Mouse (Mus musculus) stomach, embryonic 16.5 days (tissue): ENCODE measurements around the gene Blmh. TPM values are rescaled to one million over a fixed set of nuclear protein-coding genes. Genes with fewer than 3 reads are reported as not detected.
"Not testable (repeated sequence)": the region's sequence is repeated elsewhere in the genome, so short reads cannot be mapped to it uniquely, and the experiment has no call there.

ENCODE experiments used
- ATAC-seq: fragments of 200-750 bp; cut with Nextera tagmentation; 2 replicates; pipeline ENCODE4 v1.8.0; 2017; ENCODE audit warnings: moderate number of reproducible peaks, moderate TSS enrichment; ENCODE audit not compliant: insufficient read depth, low FRiP score
- H3K27ac ChIP-seq: fragments of 300-500 bp; sonication (generic); 2 replicates; pipeline ENCODE4 v1.5.1; 2014; ENCODE audit warnings: low read length
- H3K27me3 ChIP-seq: fragments of 300-500 bp; sonication (generic); 2 replicates; pipeline ENCODE4 v1.6.1; 2014; ENCODE audit warnings: low read length, control low read depth, mixed read lengths; ENCODE audit not compliant: control insufficient read depth, insufficient read depth
- H3K36me3 ChIP-seq: fragments of 300-500 bp; sonication (generic); 2 replicates; pipeline ENCODE4 v1.6.1; 2014; ENCODE audit warnings: low read length; ENCODE audit not compliant: control insufficient read depth, insufficient read depth
- H3K4me1 ChIP-seq: fragments of 300-500 bp; sonication (generic); 2 replicates; pipeline ENCODE4 v1.6.1; 2014; ENCODE audit warnings: low read length, control low read depth, mixed read lengths; ENCODE audit not compliant: control insufficient read depth, insufficient read depth
- H3K4me2 ChIP-seq: fragments of 300-500 bp; sonication (generic); 2 replicates; pipeline ENCODE4 v1.6.1; 2014; ENCODE audit warnings: low read depth, low read length, mixed read lengths
- H3K4me3 ChIP-seq: fragments of 300-500 bp; sonication (generic); replicated peaks from 2 replicates; pipeline ENCODE4 v1.5.1; 2014; ENCODE audit warnings: mild to moderate bottlenecking, low read length
- H3K9ac ChIP-seq: fragments of 300-500 bp; sonication (generic); 2 replicates; pipeline ENCODE4 v1.6.1; 2014; ENCODE audit warnings: low read length
- H3K9me3 ChIP-seq: fragments of 300-500 bp; sonication (generic); replicated peaks from 2 replicates; pipeline ENCODE4 v1.6.1; 2016; ENCODE audit warnings: low read length, control low read depth; ENCODE audit not compliant: control insufficient read depth
- WGBS: fragments of 180-500 bp; shearing (Covaris S2); extraction: QIAGEN DNeasy Blood & Tissue Kit; methylation state at CpG from one replicate; pipeline ENCODE4 v1.1.7; 2014; 5-methylcytosine and 5-hydroxymethylcytosine counted together
- polyA plus RNA-seq: library from polyadenylated mRNA; unstranded; fragments of >200 nt; fragmentation: Nextera tagmentation; extraction: Ambion mirVana; gene quantifications from 2 replicates; pipeline ENCODE4 v1.2.1, GENCODE M21; 2015

The Blmh gene
- polyA plus RNA-seq, 1 experiment from 2014 or later: 124 TPM

DNA sequence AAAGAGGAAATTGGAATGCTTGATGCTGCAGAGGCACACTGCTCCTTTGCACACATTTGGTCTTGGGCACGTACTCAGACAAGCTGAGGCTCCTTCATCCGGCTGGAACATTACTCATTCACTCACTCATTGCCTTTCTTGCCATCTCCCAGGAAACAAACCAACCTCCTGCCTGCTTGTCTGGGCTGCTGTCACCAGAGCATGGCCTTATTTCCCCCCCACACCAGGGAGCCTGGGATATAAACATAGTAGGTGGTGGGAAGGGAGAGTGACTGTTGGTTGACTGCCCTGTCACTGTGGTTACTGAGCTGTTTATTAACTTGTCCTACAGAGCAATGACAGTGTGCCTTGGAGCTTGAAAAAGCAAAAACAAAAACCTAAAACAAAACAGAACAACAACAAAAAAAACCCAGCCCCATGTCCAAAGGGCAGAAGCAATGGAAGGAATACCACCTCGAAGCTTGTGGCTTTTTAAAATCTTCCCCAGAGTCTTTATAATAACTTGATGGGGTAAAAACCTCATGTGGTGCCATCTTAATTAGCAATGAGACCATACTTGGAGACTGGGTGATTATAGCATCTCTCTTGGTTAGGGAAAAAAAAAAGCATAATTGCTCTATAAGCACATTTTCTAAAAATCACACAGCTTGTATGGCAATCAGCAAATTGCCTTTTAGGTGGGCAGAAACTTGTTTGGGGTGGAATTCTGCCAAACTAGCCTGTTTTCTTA is 13.1 kb upstream of the Blmh start:
- 62% methylated on average over 3 of the region's 3 CpGs for WGBS
- no peaks in the 10 kb centered on the region for H3K27me3 ChIP-seq
- no peak overlapping the region for H3K27ac ChIP-seq
- H3K9ac ChIP-seq: no peak overlapping the region; the same call in 1 of the 2 replicates
- no peak for ATAC-seq
- no peak overlapping the region for H3K4me2 ChIP-seq
- H3K36me3 ChIP-seq: no peaks in the 10 kb centered on the region
- H3K4me1 ChIP-seq: peaks cover 14% of the 10 kb centered on the region
- H3K4me3 ChIP-seq: no peak overlapping the region
- no peaks in the 10 kb centered on the region for H3K9me3 ChIP-seq

DNA sequence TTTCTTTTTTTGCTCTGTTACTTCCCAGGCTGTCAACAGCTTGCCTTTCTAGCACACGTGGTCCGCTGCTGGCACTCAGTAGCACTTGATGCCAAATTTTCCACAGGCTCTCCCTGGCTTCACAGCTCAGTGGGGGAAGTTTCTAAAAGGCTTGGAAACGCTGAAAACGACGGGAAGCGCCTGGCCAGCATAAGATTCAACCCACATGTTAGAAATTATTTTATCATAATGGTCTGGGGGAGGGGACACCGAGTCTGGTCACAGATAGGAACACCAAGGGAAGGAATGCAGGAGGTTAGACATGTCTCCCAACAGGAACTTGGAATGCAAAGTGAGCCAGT is 12.6 kb upstream of the Blmh start:
- no peak overlapping the region for H3K9ac ChIP-seq
- no peak overlapping the region for H3K4me3 ChIP-seq
- H3K9me3 ChIP-seq: no peaks in the 10 kb centered on the region
- 41% methylated on average over 7 of the region's 7 CpGs for WGBS
- peaks cover 17% of the 10 kb centered on the region for H3K4me1 ChIP-seq
- no peak overlapping the region for H3K4me2 ChIP-seq
- no peak for ATAC-seq
- no peaks in the 10 kb centered on the region for H3K27me3 ChIP-seq
- H3K27ac ChIP-seq: no peak overlapping the region
- H3K36me3 ChIP-seq: no peaks in the 10 kb centered on the region

DNA sequence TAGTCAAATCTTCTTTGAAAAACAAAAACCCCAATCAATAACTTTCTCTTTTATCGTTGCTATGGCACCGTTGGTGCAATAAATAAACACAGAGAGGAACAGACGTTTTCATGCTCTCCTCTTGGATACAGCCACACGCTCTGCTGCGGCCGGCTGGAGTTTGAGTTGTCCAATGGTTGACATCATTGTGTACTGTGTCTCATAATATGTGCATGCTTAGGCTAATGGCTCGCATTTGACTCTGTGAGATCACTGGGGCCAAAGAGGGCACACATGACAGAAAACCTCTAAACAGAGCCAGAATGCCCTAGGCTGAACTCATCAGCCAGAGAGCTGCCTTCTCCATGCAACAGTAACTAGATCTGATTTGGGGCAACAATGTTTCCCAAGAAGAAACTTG is 10.2 kb upstream of the Blmh start:
- Histone ChIP-seq H3K9me3 (no peaks in the 10 kb centered on the region), H3K4me2 (no peak overlapping the region), H3K4me1 (peaks cover 18% of the 10 kb centered on the region), H3K36me3 (no peaks in the 10 kb centered on the region), H3K27me3 (no peaks in the 10 kb centered on the region), H3K4me3 (no peak overlapping the region), H3K27ac (no peak overlapping the region), H3K9ac (no peak overlapping the region)
- WGBS: 35% methylated on average over 7 of the region's 7 CpGs
- ATAC-seq: no peak

DNA sequence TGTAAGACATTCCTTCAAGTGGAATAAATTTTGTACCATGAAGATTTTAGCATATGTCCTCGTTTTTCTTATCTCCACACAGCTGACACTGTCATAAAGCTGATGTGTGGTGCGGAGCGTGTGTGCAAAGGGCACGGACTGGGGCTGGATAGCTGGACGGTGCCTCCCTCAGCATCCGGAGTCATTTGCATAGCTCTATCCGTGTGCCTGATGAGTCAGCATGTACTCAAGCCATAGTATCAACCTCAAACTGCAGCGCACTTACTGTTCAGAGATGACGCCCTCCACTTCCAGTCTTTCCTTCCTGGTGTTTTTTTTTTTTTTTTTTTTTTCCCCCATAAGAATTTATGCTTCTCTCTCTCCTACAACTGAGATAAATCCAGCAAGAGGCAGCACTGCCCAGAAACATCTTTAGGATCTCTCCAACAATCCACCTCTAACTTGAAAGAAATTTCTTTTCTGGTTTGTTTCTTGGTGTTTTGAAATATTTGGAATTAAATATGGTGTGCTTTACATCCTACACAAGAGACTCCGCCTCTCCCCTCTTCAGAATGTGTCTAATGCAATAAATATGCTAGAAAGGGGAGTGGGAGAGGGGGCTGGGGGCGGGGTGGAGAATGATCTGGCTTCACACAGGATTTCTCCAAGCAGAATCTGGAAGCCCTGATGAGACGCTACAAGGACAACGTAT is 7.9 kb upstream of the Blmh start:
- peak; percentile 72 for ATAC-seq

DNA sequence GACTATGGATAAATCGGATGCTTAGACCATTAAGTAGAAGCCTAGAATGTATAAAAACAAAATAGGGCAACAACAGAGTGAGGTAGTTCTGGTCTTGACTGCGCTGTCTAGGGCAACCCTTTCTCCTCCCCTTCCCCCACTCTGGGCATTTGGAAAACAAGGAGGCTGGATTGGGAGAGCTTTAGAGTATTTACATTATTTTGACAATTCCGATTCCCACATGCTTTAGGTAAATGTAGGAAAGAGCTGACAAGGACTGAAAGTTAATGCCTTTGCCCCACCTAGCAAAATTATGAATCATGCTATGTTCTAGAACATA is 7.4 kb upstream of the Blmh start:
- 40% methylated on average over 3 of the region's 3 CpGs for WGBS
- ATAC-seq: no peak
- 0 out of 2 replicates have a peak overlapping the region, but pooled peaks have one; percentile 31 for H3K27ac ChIP-seq

More for the DNA sequence above, 7.9 kb upstream of the Blmh start:
- Histone ChIP-seq H3K9ac (no peak overlapping the region), H3K27me3 (no peaks in the 10 kb centered on the region), H3K4me2 (peak overlapping the region; percentile 30), H3K9me3 (no peaks in the 10 kb centered on the region), H3K36me3 (no peaks in the 10 kb centered on the region), H3K27ac (0 out of 2 replicates have a peak overlapping the region, but pooled peaks have one; percentile 31), H3K4me1 (peaks cover 18% of the 10 kb centered on the region), H3K4me3 (no peak overlapping the region)
- 29% methylated on average over 13 of the region's 13 CpGs for WGBS

DNA sequence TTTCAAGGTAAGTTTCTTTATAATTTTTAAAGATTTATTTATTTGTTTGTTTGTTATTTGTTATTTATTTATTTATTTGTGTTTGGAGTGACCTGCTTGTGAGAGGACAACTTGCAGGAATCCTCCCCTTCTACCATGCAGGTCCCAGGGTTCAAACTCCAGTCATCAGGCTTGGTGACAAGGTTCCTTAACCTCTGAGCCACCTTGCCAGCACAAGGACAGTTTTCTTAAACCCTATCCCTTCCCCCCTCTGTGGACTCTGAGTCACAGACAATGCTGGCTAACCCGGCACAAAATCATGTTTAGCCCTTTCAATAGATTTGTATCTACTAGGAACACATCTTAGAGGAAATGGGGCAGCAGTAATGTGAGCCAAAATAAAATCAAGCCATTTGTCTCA is 4.0 kb upstream of the Blmh start:
- H3K36me3 ChIP-seq: no peaks in the 10 kb centered on the region
- no peak overlapping the region for H3K4me2 ChIP-seq
- no peak overlapping the region for H3K9ac ChIP-seq
- WGBS: 43% methylated on average over 1 of the region's 1 CpGs
- H3K4me3 ChIP-seq: no peak overlapping the region
- H3K9me3 ChIP-seq: no peaks in the 10 kb centered on the region
- no peak overlapping the region for H3K27ac ChIP-seq
- no peaks in the 10 kb centered on the region for H3K27me3 ChIP-seq
- H3K4me1 ChIP-seq: peaks cover 8% of the 10 kb centered on the region
- no peak for ATAC-seq

More for the DNA sequence above, 7.4 kb upstream of the Blmh start:
- no peaks in the 10 kb centered on the region for H3K27me3 ChIP-seq
- peaks cover 16% of the 10 kb centered on the region for H3K4me1 ChIP-seq
- no peak overlapping the region for H3K4me3 ChIP-seq
- H3K36me3 ChIP-seq: no peaks in the 10 kb centered on the region
- H3K4me2 ChIP-seq: peak overlapping the region; percentile 30
- H3K9ac ChIP-seq: no peak overlapping the region
- no peaks in the 10 kb centered on the region for H3K9me3 ChIP-seq

DNA sequence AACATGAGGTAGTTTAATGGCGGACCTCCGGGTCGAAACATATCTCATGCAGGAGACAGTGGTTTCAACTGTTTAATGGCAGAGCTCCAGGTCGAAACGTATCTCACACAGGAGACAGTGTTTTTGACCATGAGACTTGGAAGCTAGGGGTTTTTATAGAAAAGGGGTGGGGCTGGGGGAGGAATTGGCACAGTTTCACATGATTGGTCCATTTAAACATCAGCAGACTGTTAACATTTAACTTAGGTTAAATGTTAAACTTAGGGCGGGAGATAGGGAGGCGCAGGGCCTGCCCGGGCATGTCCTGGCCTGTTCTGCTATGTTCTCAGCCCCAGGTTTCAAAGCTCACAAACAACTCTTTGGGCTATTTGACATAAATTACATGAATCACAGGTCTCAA is 4.0 kb downstream of the Blmh start:
- not testable (repeated sequence) for ATAC-seq, H3K4me2 ChIP-seq, H3K9me3 ChIP-seq, H3K36me3 ChIP-seq, H3K27ac ChIP-seq, H3K4me3 ChIP-seq, H3K4me1 ChIP-seq, H3K27me3 ChIP-seq, H3K9ac ChIP-seq
- 70% methylated on average over 8 of the region's 8 CpGs for WGBS

DNA sequence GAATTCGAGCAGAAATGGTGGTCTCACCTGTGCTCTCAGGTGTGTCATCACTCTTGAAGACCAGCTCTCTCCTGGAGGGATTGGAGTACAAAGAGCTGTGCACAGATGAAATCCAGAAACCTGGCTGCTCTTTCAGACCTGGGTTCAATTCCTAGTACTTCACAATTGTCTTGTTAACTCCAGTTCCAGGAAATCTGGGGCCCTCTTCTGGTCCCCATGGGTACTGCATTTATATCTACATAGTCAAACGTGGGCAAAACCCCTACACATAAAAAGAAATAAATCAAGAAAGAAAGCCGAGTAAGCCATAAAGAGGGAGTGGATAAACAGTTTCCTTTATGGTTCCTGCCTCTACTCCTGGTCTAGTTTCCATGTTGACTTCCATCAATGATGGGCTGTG is 8.6 kb downstream of the Blmh start:
- H3K4me2 ChIP-seq: no peak overlapping the region
- no peak overlapping the region for H3K9ac ChIP-seq
- H3K27me3 ChIP-seq: no peaks in the 10 kb centered on the region
- no peak for ATAC-seq
- H3K4me1 ChIP-seq: no peaks in the 10 kb centered on the region
- 66% methylated on average over 3 of the region's 3 CpGs for WGBS
- H3K4me3 ChIP-seq: no peak overlapping the region
- H3K27ac ChIP-seq: no peak overlapping the region
- H3K36me3 ChIP-seq: no peaks in the 10 kb centered on the region
- no peaks in the 10 kb centered on the region for H3K9me3 ChIP-seq

DNA sequence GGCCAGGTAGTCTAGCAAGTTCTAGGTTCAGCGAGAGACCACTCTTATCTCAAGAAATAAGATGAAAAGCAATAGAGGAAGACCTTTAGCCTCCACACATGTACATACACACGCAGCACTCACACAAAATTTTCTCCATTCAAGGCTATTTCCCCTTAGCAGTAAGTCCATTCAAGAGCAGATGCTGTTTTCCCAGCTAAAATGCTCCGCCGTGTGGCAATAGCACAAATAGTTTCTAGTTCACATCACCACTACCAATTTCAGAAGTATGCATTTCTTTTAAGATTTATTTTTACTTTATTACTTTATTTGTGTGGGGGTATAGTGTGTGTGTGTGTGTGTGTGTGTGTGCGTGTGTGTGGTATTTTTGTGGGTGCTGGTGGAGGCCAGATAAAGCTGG is 12.0 kb downstream of the Blmh start:
- Histone ChIP-seq H3K27me3 (no peaks in the 10 kb centered on the region), H3K4me2 (no peak overlapping the region), H3K36me3 (no peaks in the 10 kb centered on the region), H3K9me3 (no peaks in the 10 kb centered on the region), H3K27ac (no peak overlapping the region), H3K9ac (no peak overlapping the region), H3K4me3 (no peak overlapping the region), H3K4me1 (no peaks in the 10 kb centered on the region)
- no peak for ATAC-seq
- 59% methylated on average over 5 of the region's 5 CpGs for WGBS
